Mouse (Mus musculus): ENCODE data around the gene Mrpl54. TPM values are rescaled to one million over a fixed set of nuclear protein-coding genes. Genes with fewer than 3 reads are reported as not detected.
A peak's percentile ranks its signal among the peaks of the same experiment; 100 is the strongest.

Mrpl54 gene
- total RNA-seq, 2 experiments from 2014 or later: 105 to 111 TPM

GRCm38 (mm10) chr10:81295185-81295584, 28.5 kb upstream of the Mrpl54 start:
- DNase-seq (ENCODE audit: low spot score in 2 of 2): no peak

- no peak for DNase-seq (ENCODE audit: low spot score in 2 of 2)
Measured at GRCm38 (mm10) chr10:81294442-81294841, 27.7 kb upstream of the Mrpl54 start.

GRCm38 (mm10) chr10:81293334-81294030, 26.7 kb upstream of the Mrpl54 start:
- DNase-seq (ENCODE audit: low spot score in 2 of 2): no peak

- DNase-seq (ENCODE audit: low spot score in 2 of 2): peak; percentile 97
Measured at GRCm38 (mm10) chr10:81292554-81293333, 26.0 kb upstream of the Mrpl54 start, which contains the start of gene Pip5k1c. Gene Pip5k1c, plus strand, starts transcription at chr10:81292963.

- no peak for DNase-seq (ENCODE audit: low spot score in 2 of 2)
Measured at GRCm38 (mm10) chr10:81291511-81292104, 24.9 kb upstream of the Mrpl54 start, which contains the start of gene Tjp3. Gene Tjp3, minus strand, starts transcription at chr10:81291581.

- no peak for DNase-seq (ENCODE audit: low spot score in 2 of 2)
Measured at GRCm38 (mm10) chr10:81290698-81291460, 24.1 kb upstream of the Mrpl54 start.

- no peak for DNase-seq (ENCODE audit: low spot score in 2 of 2)
Measured at GRCm38 (mm10) chr10:81289811-81290210, 23.1 kb upstream of the Mrpl54 start.

- DNase-seq (ENCODE audit: low spot score in 2 of 2): peak; percentile 57 to 68
Measured at GRCm38 (mm10) chr10:81289278-81289677, 22.5 kb upstream of the Mrpl54 start.

GRCm38 (mm10) chr10:81288601-81289000, 21.9 kb upstream of the Mrpl54 start:
- peak in 1 of 2 experiments; percentile 49 for DNase-seq (ENCODE audit: low spot score in 2 of 2)

GRCm38 (mm10) chr10:81287513-81288157, 20.9 kb upstream of the Mrpl54 start:
- peak in 1 of 2 experiments; percentile 60 for DNase-seq (ENCODE audit: low spot score in 2 of 2)

- no peak for DNase-seq (ENCODE audit: low spot score in 2 of 2)
Measured at GRCm38 (mm10) chr10:81286586-81286985, 19.9 kb upstream of the Mrpl54 start.

- peak; percentile 84 to 92 for DNase-seq (ENCODE audit: low spot score in 2 of 2)
Measured at GRCm38 (mm10) chr10:81285694-81286450, 19.1 kb upstream of the Mrpl54 start.

GRCm38 (mm10) chr10:81284719-81285118, 18.0 kb upstream of the Mrpl54 start:
- DNase-seq (ENCODE audit: low spot score in 2 of 2): no peak

- no peak for DNase-seq (ENCODE audit: low spot score in 2 of 2)
Measured at GRCm38 (mm10) chr10:81284189-81284588, 17.5 kb upstream of the Mrpl54 start.

GRCm38 (mm10) chr10:81279496-81279895, 12.8 kb upstream of the Mrpl54 start:
- DNase-seq (ENCODE audit: low spot score in 2 of 2): no peak

- no peak for DNase-seq (ENCODE audit: low spot score in 2 of 2)
Measured at GRCm38 (mm10) chr10:81277676-81278075, 10.9 kb upstream of the Mrpl54 start.

- no peak for DNase-seq (ENCODE audit: low spot score in 2 of 2)
Measured at GRCm38 (mm10) chr10:81273842-81274241, 7.1 kb upstream of the Mrpl54 start.

- no peak for DNase-seq (ENCODE audit: low spot score in 2 of 2)
Measured at GRCm38 (mm10) chr10:81272356-81272755, 5.6 kb upstream of the Mrpl54 start.

- DNase-seq (ENCODE audit: low spot score in 2 of 2): no peak
Measured at GRCm38 (mm10) chr10:81268643-81269412, 2.1 kb upstream of the Mrpl54 start.
